Mouse (Mus musculus) myocyte (in vitro differentiated cells): ENCODE measurements around the gene Cux1. TPM values are rescaled to one million over a fixed set of nuclear protein-coding genes. Genes with fewer than 3 reads are reported as not detected.

Experiments used
- H3K27me3 ChIP-seq: one replicate; pipeline ENCODE4 v1.6.1; 2011; ENCODE audit not compliant: control insufficient read depth, insufficient read depth, insufficient read length
- H3K36me3 ChIP-seq: one replicate; pipeline ENCODE4 v1.6.1; 2011; ENCODE audit not compliant: control insufficient read depth, insufficient read depth
- H3K4me2 ChIP-seq: one replicate; pipeline ENCODE4 v1.6.1; 2011; ENCODE audit warnings: low read depth, control low read depth
- H3K4me3 ChIP-seq: one replicate; pipeline ENCODE4 v1.5.1; 2011; ENCODE audit warnings: mild to moderate bottlenecking, control low read depth, moderate library complexity
- H3K79me2 ChIP-seq: one replicate; pipeline ENCODE4 v1.6.1; 2011; ENCODE audit not compliant: control insufficient read depth, insufficient read depth
- H3ac ChIP-seq: one replicate; pipeline ENCODE4 v1.6.1; 2011; ENCODE audit not compliant: control insufficient read depth, insufficient read length
- CEBPB ChIP-seq: IDR thresholded peaks from 2 replicates; pipeline ENCODE4 v1.6.1; 2011; ENCODE audit warnings: mild to moderate bottlenecking, moderate library complexity; ENCODE audit not compliant: poor library complexity, insufficient read depth, severe bottlenecking
- E2F4 ChIP-seq: IDR thresholded peaks from one replicate; pipeline ENCODE4 v1.6.1; 2011; ENCODE audit warnings: mild to moderate bottlenecking, control low read depth, moderate library complexity; ENCODE audit not compliant: insufficient read depth
- MAX ChIP-seq: IDR thresholded peaks from one replicate; pipeline ENCODE4 v1.6.1; 2011; ENCODE audit warnings: low read depth, mild to moderate bottlenecking, control low read depth
- MYOD1 ChIP-seq, 3 experiments: IDR thresholded peaks; one replicate each; pipeline ENCODE4 v1.6.1; 2011; ENCODE audit warnings: control low read depth in 2 of 3, low read depth in 2 of 3, mild to moderate bottlenecking in 2 of 3, moderate library complexity in 1 of 3; ENCODE audit not compliant: insufficient read length in 2 of 3, control insufficient read depth in 1 of 3
- MYOG ChIP-seq, 3 experiments: IDR thresholded peaks; one replicate each; pipeline ENCODE4 v1.6.1; 2011; ENCODE audit warnings: control low read depth in 2 of 3, low read depth in 2 of 3, mild to moderate bottlenecking in 2 of 3; ENCODE audit not compliant: insufficient read length in 2 of 3, control insufficient read depth in 1 of 3, insufficient read depth in 1 of 3
- POLR2A ChIP-seq: IDR thresholded peaks from one replicate; pipeline ENCODE4 v1.6.1; 2011; ENCODE audit warnings: low read depth, mild to moderate bottlenecking, control low read depth, moderate library complexity; ENCODE audit not compliant: insufficient read length
- POLR2AphosphoS2 ChIP-seq: IDR thresholded peaks from one replicate; pipeline ENCODE4 v1.6.1; 2011; ENCODE audit warnings: low read depth, control low read depth; ENCODE audit not compliant: insufficient read length
- REST ChIP-seq: IDR thresholded peaks from one replicate; pipeline ENCODE4 v1.6.1; 2011; ENCODE audit warnings: mild to moderate bottlenecking, control low read depth, moderate library complexity; ENCODE audit not compliant: insufficient read depth, insufficient read length
- SRF ChIP-seq: IDR thresholded peaks from one replicate; pipeline ENCODE4 v1.6.1; 2011; ENCODE audit warnings: low read depth; ENCODE audit not compliant: control insufficient read depth, insufficient read length
- TCF12 ChIP-seq: IDR thresholded peaks from one replicate; pipeline ENCODE4 v1.6.1; 2011; ENCODE audit warnings: mild to moderate bottlenecking, control low read depth; ENCODE audit not compliant: poor library complexity, insufficient read depth, severe bottlenecking
- TCF3 ChIP-seq: IDR thresholded peaks from one replicate; pipeline ENCODE4 v1.6.1; 2011; ENCODE audit warnings: low read depth, control low read depth; ENCODE audit not compliant: insufficient read length
- USF1 ChIP-seq: IDR thresholded peaks from one replicate; pipeline ENCODE4 v1.6.1; 2011; ENCODE audit warnings: low read depth, mild to moderate bottlenecking, control low read depth, moderate library complexity
- polyA plus RNA-seq: library from polyadenylated mRNA; unstranded; fragments of >200 nt; fragmentation: generic; extraction: Trizol; gene quantifications from one replicate; pipeline ENCODE4 v1.2.1, GENCODE M21; 2012; ENCODE audit warnings: missing spikeins

The Cux1 gene
- polyA plus RNA-seq, 1 experiment = 50.7 TPM

- Histone ChIP-seq H3K27me3 (no peaks in the 10 kb centered on the region), H3K4me3 (no peak overlapping the region), H3K79me2 (peaks cover 88% of the 10 kb centered on the region), H3K36me3 (no peaks in the 10 kb centered on the region), H3K4me2 (no peak overlapping the region), H3ac (no peak overlapping the region)
- TF ChIP-seq MYOG (IDR thresholded peaks at IDR 0.05; ENCODE audit: control insufficient read depth in 1 of 3, insufficient read depth in 1 of 3, insufficient read length in 2 of 3, low read depth in 2 of 3) (no peak), REST (no peak), MYOD1 (IDR thresholded peaks at IDR 0.05; ENCODE audit: control insufficient read depth in 1 of 3, insufficient read length in 2 of 3, low read depth in 2 of 3) (no peak), TCF12 (no peak), E2F4 (no peak)
Observed at GRCm38 (mm10) chr5:136560656-136561055, 6.6 kb downstream of the Cux1 start.

- H3K36me3 ChIP-seq = no peaks in the 10 kb centered on the region
- no peak overlapping the region for H3K4me3 ChIP-seq
- no peaks in the 10 kb centered on the region for H3K27me3 ChIP-seq
- H3K4me2 ChIP-seq = no peak overlapping the region
- H3ac ChIP-seq = no peak overlapping the region
- H3K79me2 ChIP-seq = peaks cover 87% of the 10 kb centered on the region
- TF ChIP-seq REST (no peak), MYOD1 (IDR thresholded peaks at IDR 0.05; ENCODE audit: control insufficient read depth in 1 of 3, insufficient read length in 2 of 3, low read depth in 2 of 3) (peak in 1 of 3 experiments; percentile 20), MYOG (IDR thresholded peaks at IDR 0.05; ENCODE audit: control insufficient read depth in 1 of 3, insufficient read depth in 1 of 3, insufficient read length in 2 of 3, low read depth in 2 of 3) (peak in 1 of 3 experiments; percentile 19)
Observed at GRCm38 (mm10) chr5:136557446-136557845, 9.8 kb downstream of the Cux1 start.

- H3K79me2 ChIP-seq = peaks cover 87% of the 10 kb centered on the region
- H3K4me2 ChIP-seq = peak overlapping the region; percentile 75
- H3K36me3 ChIP-seq = no peaks in the 10 kb centered on the region
- TF ChIP-seq E2F4 = no peak
- no peak for TF ChIP-seq SRF
- no peak for TF ChIP-seq REST
- no peak for TF ChIP-seq MYOG (IDR thresholded peaks at IDR 0.05; ENCODE audit: control insufficient read depth in 1 of 3, insufficient read depth in 1 of 3, insufficient read length in 2 of 3, low read depth in 2 of 3)
- TF ChIP-seq TCF3 = no peak
- TF ChIP-seq USF1 = no peak
- no peak for TF ChIP-seq TCF12
- TF ChIP-seq MAX = no peak
- no peak for TF ChIP-seq POLR2A
- TF ChIP-seq CEBPB = no peak
- TF ChIP-seq POLR2AphosphoS2 = no peak
- no peak overlapping the region for H3K4me3 ChIP-seq
- no peaks in the 10 kb centered on the region for H3K27me3 ChIP-seq
- H3ac ChIP-seq = no peak overlapping the region
Observed at GRCm38 (mm10) chr5:136556328-136557262, 10.7 kb downstream of the Cux1 start.

- TF ChIP-seq MYOD1 (IDR thresholded peaks at IDR 0.05; ENCODE audit: control insufficient read depth in 1 of 3, insufficient read length in 2 of 3, low read depth in 2 of 3) (peak in 2 of 3 experiments; percentile 41 to 44), MYOG (IDR thresholded peaks at IDR 0.05; ENCODE audit: control insufficient read depth in 1 of 3, insufficient read depth in 1 of 3, insufficient read length in 2 of 3, low read depth in 2 of 3) (peak in 1 of 3 experiments; percentile 34), TCF12 (no peak), CEBPB (0 out of 2 replicates have a peak, but pooled peaks have one; percentile 40)
- Histone ChIP-seq H3K4me2 (peak overlapping the region; percentile 75), H3K36me3 (no peaks in the 10 kb centered on the region), H3K79me2 (peaks cover 87% of the 10 kb centered on the region), H3K27me3 (no peaks in the 10 kb centered on the region), H3K4me3 (no peak overlapping the region), H3ac (no peak overlapping the region)
Observed at GRCm38 (mm10) chr5:136555703-136556102, 11.6 kb downstream of the Cux1 start.

- peaks cover 86% of the 10 kb centered on the region for H3K79me2 ChIP-seq
- H3K4me2 ChIP-seq = no peak overlapping the region
- no peak for TF ChIP-seq REST
- TF ChIP-seq E2F4 = no peak
- no peak for TF ChIP-seq MYOD1 (IDR thresholded peaks at IDR 0.05; ENCODE audit: control insufficient read depth in 1 of 3, insufficient read length in 2 of 3, low read depth in 2 of 3)
- no peak for TF ChIP-seq SRF
- TF ChIP-seq MYOG (IDR thresholded peaks at IDR 0.05; ENCODE audit: control insufficient read depth in 1 of 3, insufficient read depth in 1 of 3, insufficient read length in 2 of 3, low read depth in 2 of 3) = no peak
- TF ChIP-seq MAX = no peak
- no peak overlapping the region for H3K4me3 ChIP-seq
- no peaks in the 10 kb centered on the region for H3K36me3 ChIP-seq
- H3K27me3 ChIP-seq = no peaks in the 10 kb centered on the region
- no peak overlapping the region for H3ac ChIP-seq
Observed at GRCm38 (mm10) chr5:136552832-136553231, 14.5 kb downstream of the Cux1 start.
